Mouse (Mus musculus) right cerebral cortex, postnatal 36 days (tissue): ENCODE measurements around the gene Fkbpl.

ENCODE experiments used
- DNase-seq, 2 experiments: peaks; one replicate each; pipeline ENCODE4 v3.0.0; 2022; ENCODE audit warnings: low spot score in 2 of 2, mixed read lengths in 1 of 2

The Fkbpl gene

GRCm38 (mm10) chr17:34664472-34664871 lies 19.9 kb downstream of the Fkbpl start:
- no peak for DNase-seq

GRCm38 (mm10) chr17:34670235-34670634 lies 25.7 kb downstream of the Fkbpl start, which contains the start of gene Tnxb:
Gene Tnxb, plus strand, starts transcription at chr17:34670535.
- no peak for DNase-seq

- no peak for DNase-seq
Observed at GRCm38 (mm10) chr17:34671151-34672066, 26.8 kb downstream of the Fkbpl start.

- DNase-seq, result no peak
Observed at GRCm38 (mm10) chr17:34672246-34672792, 27.8 kb downstream of the Fkbpl start.

GRCm38 (mm10) chr17:34673139-34673538 lies 28.6 kb downstream of the Fkbpl start:
- DNase-seq, result no peak

GRCm38 (mm10) chr17:34674524-34675204 lies 30.1 kb downstream of the Fkbpl start:
- DNase-seq, result no peak

- no peak for DNase-seq
Observed at GRCm38 (mm10) chr17:34675205-34676092, 30.9 kb downstream of the Fkbpl start.

GRCm38 (mm10) chr17:34676093-34676460 lies 31.5 kb downstream of the Fkbpl start:
- DNase-seq, result no peak

- no peak for DNase-seq
Observed at GRCm38 (mm10) chr17:34676671-34677070, 32.1 kb downstream of the Fkbpl start.

GRCm38 (mm10) chr17:34680191-34680590 lies 35.6 kb downstream of the Fkbpl start:
- no peak for DNase-seq

- DNase-seq, result no peak
Observed at GRCm38 (mm10) chr17:34680621-34681020, 36.1 kb downstream of the Fkbpl start.

GRCm38 (mm10) chr17:34681132-34681571 lies 36.6 kb downstream of the Fkbpl start:
- no peak for DNase-seq

- DNase-seq, result no peak
Observed at GRCm38 (mm10) chr17:34681881-34682536, 37.4 kb downstream of the Fkbpl start.

- no peak for DNase-seq
Observed at GRCm38 (mm10) chr17:34683179-34683578, 38.6 kb downstream of the Fkbpl start.

- no peak for DNase-seq
Observed at GRCm38 (mm10) chr17:34683686-34684220, 39.2 kb downstream of the Fkbpl start.

- DNase-seq, result no peak
Observed at GRCm38 (mm10) chr17:34684253-34684893, 39.8 kb downstream of the Fkbpl start.

- DNase-seq, result no peak
Observed at GRCm38 (mm10) chr17:34685120-34686110, 40.9 kb downstream of the Fkbpl start.

- no peak for DNase-seq
Observed at GRCm38 (mm10) chr17:34688889-34689288, 44.3 kb downstream of the Fkbpl start.

GRCm38 (mm10) chr17:34690458-34690857 lies 45.9 kb downstream of the Fkbpl start:
- no peak for DNase-seq
